Comparison of ENCODE assay signal across 21 mouse cellular contexts in genomic region chr12:77970026-77970425, GRCm38 (mm10).
DNase-seq lines count a peak whose midpoint lies in the region; ATAC-seq and TF ChIP-seq lines count a peak whose summit lies in the region.
"Had no signal": no experiment of that assay in that cellular context is flagged by ENCODE, and none has a peak within 500 bp of the region (broad histone marks: within the 10 kb centered on the region; RNA-seq: fewer than 3 reads in every experiment).

No protein-coding gene starts in this region.

- peak; percentile 75 for TF ChIP-seq EP300 in ES-Bruce4 (IDR thresholded peaks at IDR 0.05; ENCODE audit: insufficient read depth, low read depth, low read length)

- no peaks in the 10 kb centered on the region for H3K27me3 ChIP-seq in intestine, postnatal 0 days (replicated peaks; ENCODE audit: control insufficient read depth, insufficient read depth, low read length)
- H3K27me3 ChIP-seq in intestine, embryonic 16.5 days (replicated peaks; ENCODE audit: control insufficient read depth, insufficient read depth, low read length), result no peaks in the 10 kb centered on the region
- H3K27me3 ChIP-seq in ES-Bruce4 (ENCODE audit: control insufficient read depth, insufficient read depth, low read length, poor library complexity, severe bottlenecking), result no peaks in the 10 kb centered on the region
- H3K27me3 ChIP-seq: forebrain, embryonic 12.5 days; hindbrain, embryonic 15.5 days; intestine, embryonic 15.5 days; Patski had no signal

- 0 out of 2 replicates have a peak, but pooled peaks have one; percentile 5 for TF ChIP-seq CTCF in intestine, postnatal 0 days (IDR thresholded peaks at IDR 0.05; ENCODE audit: low read depth)
- TF ChIP-seq CTCF in ES-Bruce4 (IDR thresholded peaks at IDR 0.05; ENCODE audit: low read depth, low read length), result no peak

- H3K36me3 ChIP-seq in intestine, postnatal 0 days (ENCODE audit: control insufficient read depth, insufficient read depth), result no peaks in the 10 kb centered on the region
- H3K36me3 ChIP-seq in intestine, embryonic 16.5 days (ENCODE audit: control insufficient read depth, insufficient read depth, low read length), result no peaks in the 10 kb centered on the region
- no peaks in the 10 kb centered on the region for H3K36me3 ChIP-seq in ES-Bruce4 (ENCODE audit: control insufficient read depth, insufficient read depth, low read length, poor library complexity, severe bottlenecking)
- H3K36me3 ChIP-seq: forebrain, embryonic 12.5 days; hindbrain, embryonic 15.5 days; intestine, embryonic 15.5 days; midbrain, embryonic 10.5 days had no signal

- 61% methylated on average over 1 of the region's 1 CpGs for WGBS in intestine, postnatal 0 days
- whole genome bisulfite sequencing in intestine, embryonic 16.5 days, result 74% methylated on average over 1 of the region's 1 CpGs

- ATAC-seq in intestine, postnatal 0 days, result peak; percentile 22; the same call in 1 of the 2 replicates
- ATAC-seq in intestine, embryonic 16.5 days, result no peak
- ATAC-seq: CD4-positive, CD25-positive, alpha-beta regulatory T cell, adult 4 months; intestine, embryonic 15.5 days; Patski had no signal

- H3K9me3 ChIP-seq in intestine, postnatal 0 days (ENCODE audit: control insufficient read depth), result no peaks in the 10 kb centered on the region
- no peaks in the 10 kb centered on the region for H3K9me3 ChIP-seq in intestine, embryonic 16.5 days (ENCODE audit: control insufficient read depth, low read length)
- H3K9me3 ChIP-seq in ES-Bruce4 (replicated peaks; ENCODE audit: control insufficient read depth, insufficient read depth, low read length, poor library complexity, severe bottlenecking), result peaks cover 6% of the 10 kb centered on the region
- H3K9me3 ChIP-seq: forebrain, embryonic 12.5 days; intestine, embryonic 15.5 days had no signal

- H3K9ac ChIP-seq in intestine, postnatal 0 days (ENCODE audit: low read depth, low read length), result no peak overlapping the region
- H3K9ac ChIP-seq in intestine, embryonic 16.5 days (ENCODE audit: low read depth, low read length), result no peak overlapping the region
- H3K9ac ChIP-seq in ES-Bruce4 (ENCODE audit: low read depth, poor library complexity, severe bottlenecking), result no peak overlapping the region
- H3K9ac ChIP-seq: forebrain, embryonic 12.5 days; hindbrain, embryonic 15.5 days; intestine, embryonic 15.5 days; liver, embryonic 14.5 days had no signal

- H3K4me2 ChIP-seq in intestine, postnatal 0 days (replicated peaks; ENCODE audit: low read depth), result no peak overlapping the region
- H3K4me2 ChIP-seq in intestine, embryonic 16.5 days (ENCODE audit: low read depth, low read length), result no peak overlapping the region
- H3K4me2 ChIP-seq: forebrain, embryonic 12.5 days; hindbrain, embryonic 15.5 days; intestine, embryonic 15.5 days had no signal

- H3K4me1 ChIP-seq in intestine, postnatal 0 days (replicated peaks; ENCODE audit: control insufficient read depth, insufficient read depth, low read length), result no peaks in the 10 kb centered on the region
- H3K4me1 ChIP-seq in intestine, embryonic 16.5 days (ENCODE audit: control insufficient read depth, insufficient read depth, low read length), result no peaks in the 10 kb centered on the region
- H3K4me1 ChIP-seq in ES-Bruce4 (ENCODE audit: control insufficient read depth, insufficient read depth, low read length), result no peaks in the 10 kb centered on the region
- H3K4me1 ChIP-seq: hindbrain, embryonic 15.5 days; intestine, embryonic 15.5 days; midbrain, embryonic 10.5 days had no signal

- TF ChIP-seq POLR2A in ES-Bruce4 (IDR thresholded peaks at IDR 0.05; ENCODE audit: insufficient read depth, low read length), result no peak

- no peak overlapping the region for H3K27ac ChIP-seq in intestine, postnatal 0 days (ENCODE audit: low read depth, low read length)
- no peak overlapping the region for H3K27ac ChIP-seq in intestine, embryonic 16.5 days (ENCODE audit: low read length)
- peak overlapping the region; percentile 84 for H3K27ac ChIP-seq in ES-Bruce4 (ENCODE audit: insufficient read depth, low read length)
- H3K27ac ChIP-seq: forebrain, embryonic 12.5 days; heart, adult 2 months; hindbrain, embryonic 15.5 days; intestine, embryonic 15.5 days; kidney, postnatal 0 days; liver, embryonic 14.5 days; macrophage; midbrain, embryonic 10.5 days had no signal

- peak; percentile 9 for DNase-seq in WW6 (ENCODE audit: low read depth, low spot score)
- peak; percentile 40 for DNase-seq in yolk sac, embryonic 10.5 days (ENCODE audit: low spot score)
- no peak for DNase-seq in right cerebral cortex, postnatal 14 days
- DNase-seq in adrenal gland, postnatal 14 days, result no peak
- DNase-seq: cerebellum, adult 9-10 months; gastrocnemius, postnatal 25 days; heart, adult 2 months; heart, postnatal 4 days; thymus, postnatal 36 days had no signal

- no peak overlapping the region for H3K4me3 ChIP-seq in intestine, postnatal 0 days (ENCODE audit: low read depth, low read length)
- H3K4me3 ChIP-seq in intestine, embryonic 16.5 days (ENCODE audit: low read length), result no peak overlapping the region
- H3K4me3 ChIP-seq in ES-Bruce4 (ENCODE audit: low read depth, low read length), result no peak overlapping the region
- H3K4me3 ChIP-seq: forebrain, embryonic 12.5 days; heart, adult 2 months; hindbrain, embryonic 15.5 days; intestine, embryonic 15.5 days; midbrain, embryonic 10.5 days had no signal

Comparison
In these comparisons a context has a peak if more than half of its experiments do, and no peak if none do; other contexts are left out.
1. DNase-seq: peak in WW6 (single experiment) and yolk sac, embryonic 10.5 days (single experiment); none in right cerebral cortex, postnatal 14 days (single experiment) and adrenal gland, postnatal 14 days (single experiment).